Mouse (Mus musculus) limb, embryonic 14.5 days (tissue): Measurements from ENCODE around the gene Prkce. TPM values are rescaled to one million over a fixed set of nuclear protein-coding genes. Genes with fewer than 3 reads are reported as not detected.

Source experiments
- ATAC-seq: fragments of 200-750 bp; cut with Nextera tagmentation; 2 replicates; pipeline ENCODE4 v1.8.0; 2017; ENCODE audit warnings: low read depth, moderate number of reproducible peaks, moderate TSS enrichment; ENCODE audit not compliant: low FRiP score
- DNase-seq: peaks from one replicate; pipeline ENCODE4 v3.0.0-alpha.2; 2015; ENCODE audit warnings: low spot score
- H3K27ac ChIP-seq: fragments of 300-500 bp; sonication (generic); replicated peaks from 2 replicates; pipeline ENCODE4 v1.5.1; 2014; ENCODE audit warnings: low read depth, mild to moderate bottlenecking, low read length, moderate library complexity, mixed read lengths
- H3K27me3 ChIP-seq: fragments of 300-500 bp; sonication (generic); 2 replicates; pipeline ENCODE4 v1.6.1; 2014; ENCODE audit warnings: low read length, mixed read lengths; ENCODE audit not compliant: control insufficient read depth, insufficient read depth
- H3K36me3 ChIP-seq: fragments of 300-500 bp; sonication (generic); 2 replicates; pipeline ENCODE4 v1.6.1; 2014; ENCODE audit warnings: mild to moderate bottlenecking, low read length, moderate library complexity, mixed read lengths; ENCODE audit not compliant: control insufficient read depth, insufficient read depth
- H3K4me1 ChIP-seq: fragments of 300-500 bp; sonication (generic); 2 replicates; pipeline ENCODE4 v1.6.1; 2014; ENCODE audit warnings: antibody characterized with exemption, low read length, mixed read lengths; ENCODE audit not compliant: control insufficient read depth, insufficient read depth
- H3K4me2 ChIP-seq: fragments of 300-500 bp; sonication (generic); replicated peaks from 2 replicates; pipeline ENCODE4 v1.6.1; 2014; ENCODE audit warnings: low read depth, mild to moderate bottlenecking, low read length, moderate library complexity; ENCODE audit not compliant: severe bottlenecking
- H3K4me3 ChIP-seq: fragments of 300-500 bp; sonication (generic); replicated peaks from 2 replicates; pipeline ENCODE4 v1.5.1; 2014; ENCODE audit warnings: low read length
- H3K9ac ChIP-seq: fragments of 300-500 bp; sonication (generic); 2 replicates; pipeline ENCODE4 v1.6.1; 2014; ENCODE audit warnings: mild to moderate bottlenecking, low read depth, low read length, moderate library complexity; ENCODE audit not compliant: severe bottlenecking
- H3K9me3 ChIP-seq: fragments of 300-500 bp; sonication (generic); 2 replicates; pipeline ENCODE4 v1.6.1; 2016; ENCODE audit warnings: low read length; ENCODE audit not compliant: control insufficient read depth
- POLR2A ChIP-seq: fragments of 200-500 bp; IDR thresholded peaks from 2 replicates; pipeline ENCODE4 v1.8.0; 2012; ENCODE audit warnings: inconsistent platforms, mild to moderate bottlenecking, moderate library complexity, borderline replicate concordance; ENCODE audit not compliant: insufficient read depth, insufficient read length; ENCODE audit errors: extremely low read depth
- WGBS: fragments of 180-500 bp; shearing (Covaris S2); extraction: QIAGEN DNeasy Blood & Tissue Kit; methylation state at CpG from one replicate; pipeline ENCODE4 v1.1.7; 2014; 5-methylcytosine and 5-hydroxymethylcytosine counted together
- polyA plus RNA-seq, 2 experiments: library from polyadenylated mRNA; depleted of rRNA in 1 of 2; stranded (reverse) in 1 of 2; unstranded in 1 of 2; fragments of >200 nt; fragmentation: Nextera tagmentation in 1 of 2; extraction: Ambion mirVana in 1 of 2; gene quantifications; 2 replicates each; pipeline versions ENCODE4 v1.2.1 to v1.2.3; 2012 to 2014

Prkce gene
- polyA plus RNA-seq, 2 experiments: 4.7 to 9.3 TPM

GRCm38 (mm10) chr17:86232248-86232647, 64.7 kb downstream of the Prkce start:
- 57% methylated on average over 4 of the region's 4 CpGs for WGBS
- DNase-seq: no peak
- no peak overlapping the region for H3K9ac ChIP-seq
- H3K4me2 ChIP-seq: no peak overlapping the region
- no peaks in the 10 kb centered on the region for H3K27me3 ChIP-seq
- peaks cover 6% of the 10 kb centered on the region; the same call in 1 of the 2 replicates for H3K4me1 ChIP-seq
- no peak overlapping the region for H3K4me3 ChIP-seq
- H3K9me3 ChIP-seq: peaks cover 5% of the 10 kb centered on the region; the same call in 1 of the 2 replicates
- TF ChIP-seq POLR2A: no peak
- H3K36me3 ChIP-seq: no peaks in the 10 kb centered on the region
- H3K27ac ChIP-seq: no peak overlapping the region
- ATAC-seq: no peak

GRCm38 (mm10) chr17:86234587-86235150, 67.1 kb downstream of the Prkce start:
- no peaks in the 10 kb centered on the region for H3K36me3 ChIP-seq
- DNase-seq (no peak), ATAC-seq (no peak)
- WGBS: 75% methylated on average over 9 of the region's 9 CpGs
- H3K4me1 ChIP-seq: peaks cover 6% of the 10 kb centered on the region
- H3K27ac ChIP-seq: no peak overlapping the region
- no peak overlapping the region for H3K9ac ChIP-seq
- peaks cover 5% of the 10 kb centered on the region; the same call in 1 of the 2 replicates for H3K9me3 ChIP-seq
- no peaks in the 10 kb centered on the region for H3K27me3 ChIP-seq
- TF ChIP-seq POLR2A: no peak
- no peak overlapping the region for H3K4me3 ChIP-seq
- H3K4me2 ChIP-seq: no peak overlapping the region

- peaks cover 5% of the 10 kb centered on the region; the same call in 1 of the 2 replicates for H3K9me3 ChIP-seq
- H3K4me3 ChIP-seq: no peak overlapping the region
- no peak overlapping the region for H3K4me2 ChIP-seq
- no peak for ATAC-seq
- H3K4me1 ChIP-seq: peaks cover 6% of the 10 kb centered on the region
- H3K27me3 ChIP-seq: no peaks in the 10 kb centered on the region
- no peak for TF ChIP-seq POLR2A
- no peaks in the 10 kb centered on the region for H3K36me3 ChIP-seq
- H3K9ac ChIP-seq: no peak overlapping the region
- DNase-seq: no peak
- H3K27ac ChIP-seq: no peak overlapping the region
- WGBS: 89% methylated on average over 10 of the region's 10 CpGs
Observed at GRCm38 (mm10) chr17:86236026-86236712, 68.6 kb downstream of the Prkce start.

- Histone ChIP-seq H3K4me1 (no peaks in the 10 kb centered on the region; the same call in 1 of the 2 replicates), H3K9ac (no peak overlapping the region), H3K27ac (no peak overlapping the region), H3K27me3 (no peaks in the 10 kb centered on the region), H3K36me3 (no peaks in the 10 kb centered on the region), H3K4me3 (no peak overlapping the region), H3K9me3 (peaks cover 5% of the 10 kb centered on the region; the same call in 1 of the 2 replicates), H3K4me2 (no peak overlapping the region)
- ATAC-seq (no peak), DNase-seq (no peak)
- 86% methylated on average over 16 of the region's 16 CpGs for WGBS
- TF ChIP-seq POLR2A: no peak
Observed at GRCm38 (mm10) chr17:86236861-86237763, 69.5 kb downstream of the Prkce start.

- Histone ChIP-seq H3K4me3 (no peak overlapping the region), H3K36me3 (no peaks in the 10 kb centered on the region), H3K4me1 (no peaks in the 10 kb centered on the region; the same call in 1 of the 2 replicates), H3K9ac (no peak overlapping the region), H3K9me3 (no peaks in the 10 kb centered on the region), H3K27me3 (no peaks in the 10 kb centered on the region), H3K27ac (no peak overlapping the region), H3K4me2 (no peak overlapping the region)
- 86% methylated on average over 9 of the region's 9 CpGs for WGBS
- no peak for DNase-seq
- no peak for TF ChIP-seq POLR2A
- ATAC-seq: no peak
Observed at GRCm38 (mm10) chr17:86242291-86242690, 74.7 kb downstream of the Prkce start.
